Mouse (Mus musculus): ENCODE measurements around the gene Slc44a4. TPM values are rescaled to one million over a fixed set of nuclear protein-coding genes. Genes with fewer than 3 reads are reported as not detected.
"Not testable (repeated sequence)": the region's sequence is repeated elsewhere in the genome, so short reads cannot be mapped to it uniquely, and the experiment has no call there.

Slc44a4 gene
- polyA plus RNA-seq, 1 experiment from 2014 or later, result 0.42 TPM

DNA sequence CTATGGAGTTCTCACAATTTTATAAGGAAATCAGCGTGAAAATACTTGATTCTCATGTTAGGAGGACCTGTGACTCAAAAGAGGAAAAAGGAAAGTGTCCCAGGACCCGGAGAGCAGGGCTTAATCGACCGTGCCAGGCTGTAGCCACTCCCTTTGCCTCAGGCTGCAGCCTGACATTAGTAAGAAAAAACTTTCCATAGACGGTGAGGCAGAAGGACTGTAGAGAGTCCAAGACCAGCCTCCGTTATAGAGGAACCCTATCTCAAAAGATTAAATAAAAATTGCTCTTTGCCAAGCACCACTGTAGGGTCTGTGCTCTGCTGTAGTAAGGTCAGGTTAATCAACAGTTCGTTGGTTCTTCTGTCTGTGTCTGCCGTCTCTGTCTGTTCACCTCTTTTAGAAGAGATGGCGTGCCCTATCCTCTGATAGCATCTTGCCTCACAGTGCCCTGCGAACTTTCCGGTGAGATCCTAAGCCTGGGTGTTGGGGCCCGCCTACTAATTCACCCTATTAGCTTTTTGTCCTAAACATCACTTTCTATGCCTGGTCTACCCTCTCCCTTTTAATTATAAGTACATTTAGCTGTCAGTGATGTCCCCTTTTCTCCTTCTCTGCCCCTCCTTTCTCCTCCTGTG is 45.7 kb downstream of the Slc44a4 start:
- H3K9me3 ChIP-seq (ENCODE audit: low read depth, low read length), result no peaks in the 10 kb centered on the region
- peak overlapping the region; percentile 96 for H3K27ac ChIP-seq (ENCODE audit: low read depth)
- no peaks in the 10 kb centered on the region for H3K4me1 ChIP-seq (ENCODE audit: insufficient read depth)
- DNase-seq (peak; percentile 54), ATAC-seq (ENCODE audit: insufficient read depth) (peak; percentile 35; the same call in 1 of the 2 replicates)
- H3K4me2 ChIP-seq, result peak overlapping the region; percentile 79
- H3K9ac ChIP-seq, result peak overlapping the region; percentile 63
- H3K27me3 ChIP-seq (ENCODE audit: insufficient read depth, low read length), result peaks cover 7% of the 10 kb centered on the region; the same call in 1 of the 2 replicates
- no peak for TF ChIP-seq CTCF (IDR thresholded peaks at IDR 0.05; ENCODE audit: low read depth)
- 10% methylated on average over 12 of the region's 12 CpGs for WGBS
- H3K36me3 ChIP-seq (ENCODE audit: insufficient read depth), result no peaks in the 10 kb centered on the region
- peak overlapping the region; percentile 41 for H3K4me3 ChIP-seq (ENCODE audit: low read depth, low read length)

DNA sequence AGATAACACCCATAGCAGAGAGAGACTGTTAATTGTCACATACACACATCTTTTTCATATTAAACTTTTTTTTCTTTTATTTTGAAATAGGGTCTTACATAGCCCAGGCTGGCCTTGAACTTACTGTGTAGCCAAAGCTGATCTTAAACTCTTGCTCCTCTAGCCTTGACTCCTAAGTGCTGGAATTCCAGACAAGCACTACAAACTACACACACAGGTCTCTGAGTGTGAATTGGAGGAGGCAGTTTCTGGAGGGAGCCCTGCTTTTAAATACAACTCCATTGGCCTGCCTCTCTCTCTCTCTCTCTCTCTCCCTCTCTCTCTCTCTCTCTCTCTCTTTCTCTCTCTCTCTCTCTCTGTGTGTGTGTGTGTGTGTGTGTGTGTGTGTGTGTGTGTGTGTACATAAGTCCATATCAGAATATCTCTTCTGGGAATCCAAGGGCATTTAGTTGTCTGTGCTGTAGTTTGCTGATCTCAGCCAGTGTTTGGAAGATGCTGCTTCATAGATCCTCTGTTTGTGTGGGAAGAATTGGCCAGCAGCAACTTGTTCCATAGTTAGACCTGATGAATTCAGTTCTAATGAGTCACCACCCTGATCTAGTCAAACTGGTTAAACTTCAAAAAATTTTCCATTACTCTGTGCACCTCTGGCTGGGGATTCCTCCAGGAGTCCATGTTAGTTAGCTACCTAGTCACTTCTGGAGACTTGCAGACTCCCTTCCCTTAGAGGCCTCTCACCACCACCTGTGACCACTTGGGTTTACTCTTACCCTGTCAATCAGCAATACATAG is 46.6 kb downstream of the Slc44a4 start:
- Histone ChIP-seq H3K36me3 (ENCODE audit: insufficient read depth) (no peaks in the 10 kb centered on the region), H3K4me3 (ENCODE audit: low read depth, low read length) (no peak overlapping the region), H3K4me1 (ENCODE audit: insufficient read depth) (no peaks in the 10 kb centered on the region), H3K27me3 (ENCODE audit: insufficient read depth, low read length) (peaks cover 4% of the 10 kb centered on the region; the same call in 1 of the 2 replicates), H3K9me3 (ENCODE audit: low read depth, low read length) (no peaks in the 10 kb centered on the region), H3K9ac (no peak overlapping the region), H3K4me2 (no peak overlapping the region; the same call in 1 of the 2 replicates), H3K27ac (ENCODE audit: low read depth) (no peak overlapping the region)
- TF ChIP-seq CTCF (IDR thresholded peaks at IDR 0.05; ENCODE audit: low read depth), result no peak
- ATAC-seq (ENCODE audit: insufficient read depth), result no peak
- no peak for DNase-seq

- no peak overlapping the region for H3K27ac ChIP-seq (ENCODE audit: low read depth)
Observed at GRCm38 (mm10) chr17:34962125-34962524, 47.9 kb downstream of the Slc44a4 start.

GRCm38 (mm10) chr17:34962841-34963240 is 48.6 kb downstream of the Slc44a4 start:
- no peak overlapping the region for H3K4me3 ChIP-seq (ENCODE audit: low read depth, low read length)
- no peaks in the 10 kb centered on the region for H3K36me3 ChIP-seq (ENCODE audit: insufficient read depth)
- TF ChIP-seq CTCF (IDR thresholded peaks at IDR 0.05; ENCODE audit: low read depth), result no peak
- DNase-seq (no peak), ATAC-seq (ENCODE audit: insufficient read depth) (no peak)
- H3K9me3 ChIP-seq (ENCODE audit: low read depth, low read length), result no peaks in the 10 kb centered on the region
- H3K27ac ChIP-seq (ENCODE audit: low read depth), result no peak overlapping the region
- H3K4me1 ChIP-seq (ENCODE audit: insufficient read depth), result no peaks in the 10 kb centered on the region
- WGBS, result 68% methylated on average over 1 of the region's 1 CpGs
- peaks cover 4% of the 10 kb centered on the region for H3K27me3 ChIP-seq (ENCODE audit: insufficient read depth, low read length)
- no peak overlapping the region for H3K4me2 ChIP-seq
- no peak overlapping the region for H3K9ac ChIP-seq

More at GRCm38 (mm10) chr17:34962125-34962524, 47.9 kb downstream of the Slc44a4 start:
- H3K9ac ChIP-seq, result no peak overlapping the region
- no peak overlapping the region for H3K4me3 ChIP-seq (ENCODE audit: low read depth, low read length)
- H3K36me3 ChIP-seq (ENCODE audit: insufficient read depth), result no peaks in the 10 kb centered on the region
- H3K9me3 ChIP-seq (ENCODE audit: low read depth, low read length), result no peaks in the 10 kb centered on the region
- H3K27me3 ChIP-seq (ENCODE audit: insufficient read depth, low read length), result no peaks in the 10 kb centered on the region
- TF ChIP-seq CTCF (IDR thresholded peaks at IDR 0.05; ENCODE audit: low read depth), result no peak
- H3K4me2 ChIP-seq, result no peak overlapping the region
- 30% methylated on average over 3 of the region's 3 CpGs for WGBS
- DNase-seq, result no peak
- no peak for ATAC-seq (ENCODE audit: insufficient read depth)
- no peaks in the 10 kb centered on the region for H3K4me1 ChIP-seq (ENCODE audit: insufficient read depth)

- 15% methylated on average over 1 of the region's 1 CpGs for WGBS
- H3K36me3 ChIP-seq (ENCODE audit: insufficient read depth), result no peaks in the 10 kb centered on the region
- H3K4me2 ChIP-seq, result no peak overlapping the region
- no peak overlapping the region for H3K27ac ChIP-seq (ENCODE audit: low read depth)
- H3K4me1 ChIP-seq (ENCODE audit: insufficient read depth), result no peaks in the 10 kb centered on the region
- peak overlapping the region; percentile 18; the same call in 1 of the 2 replicates for H3K9ac ChIP-seq
- ATAC-seq (ENCODE audit: insufficient read depth), result no peak
- DNase-seq, result no peak
- no peak overlapping the region for H3K4me3 ChIP-seq (ENCODE audit: low read depth, low read length)
- peaks cover 22% of the 10 kb centered on the region for H3K27me3 ChIP-seq (ENCODE audit: insufficient read depth, low read length)
- H3K9me3 ChIP-seq (ENCODE audit: low read depth, low read length), result no peaks in the 10 kb centered on the region
- no peak for TF ChIP-seq CTCF (IDR thresholded peaks at IDR 0.05; ENCODE audit: low read depth)
Observed at GRCm38 (mm10) chr17:34964640-34965049, 50.4 kb downstream of the Slc44a4 start.

DNA sequence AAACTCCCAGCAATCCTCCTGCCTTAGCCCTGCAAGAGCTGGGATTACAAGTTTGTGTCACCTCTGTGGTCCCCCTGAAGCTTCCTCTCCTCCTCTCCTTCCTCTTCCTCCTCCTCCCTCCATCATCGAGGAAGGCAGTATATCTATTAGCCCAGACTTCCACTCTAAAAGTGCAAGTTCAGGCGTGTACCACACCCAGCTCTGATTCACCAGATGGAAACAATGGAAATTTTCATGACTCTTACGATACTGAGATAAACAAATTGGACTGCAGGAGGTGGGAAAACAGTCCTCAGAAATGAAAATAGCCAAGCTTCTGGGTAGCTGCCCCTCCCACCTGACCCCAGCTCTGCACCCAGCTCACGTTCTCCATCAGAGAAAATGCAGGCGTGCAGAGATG is 51.4 kb downstream of the Slc44a4 start:
- no peak for TF ChIP-seq CTCF (IDR thresholded peaks at IDR 0.05; ENCODE audit: low read depth)
- H3K27me3 ChIP-seq (ENCODE audit: insufficient read depth, low read length), result peaks cover 25% of the 10 kb centered on the region
- no peak for DNase-seq
- no peak overlapping the region for H3K4me2 ChIP-seq
- H3K9me3 ChIP-seq (ENCODE audit: low read depth, low read length), result no peaks in the 10 kb centered on the region
- H3K36me3 ChIP-seq (ENCODE audit: insufficient read depth), result no peaks in the 10 kb centered on the region
- 61% methylated on average over 5 of the region's 5 CpGs for WGBS
- no peaks in the 10 kb centered on the region for H3K4me1 ChIP-seq (ENCODE audit: insufficient read depth)
- ATAC-seq (ENCODE audit: insufficient read depth), result no peak
- no peak overlapping the region for H3K9ac ChIP-seq
- no peak overlapping the region for H3K4me3 ChIP-seq (ENCODE audit: low read depth, low read length)
- no peak overlapping the region for H3K27ac ChIP-seq (ENCODE audit: low read depth)

DNA sequence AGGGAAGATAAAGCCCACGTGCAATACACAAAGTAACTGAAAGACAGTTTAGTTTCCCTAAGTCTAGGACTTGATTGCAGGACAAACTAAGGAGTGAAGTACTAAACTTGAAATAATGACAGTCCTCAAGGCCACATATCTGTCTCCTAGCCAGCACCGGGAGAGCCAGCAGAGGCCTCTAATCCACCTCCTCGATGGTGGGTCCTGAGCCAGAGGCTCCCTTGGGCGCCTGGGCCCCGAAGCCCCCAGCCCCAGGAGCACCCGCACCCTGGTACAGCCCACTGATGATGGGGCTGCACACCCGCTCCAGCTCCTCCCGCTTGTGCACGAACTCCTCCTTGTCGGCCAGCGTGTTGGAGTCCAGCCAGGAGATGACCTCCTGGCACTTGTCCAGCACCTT is 55.6 kb downstream of the Slc44a4 start, which contains the start of gene Gm20481:
Gene Gm20481 (plus strand): TSS at position 91 of the 400 bp plus-strand sequence.
- not testable (repeated sequence) for H3K4me2 ChIP-seq; H3K9ac ChIP-seq; H3K27ac ChIP-seq (ENCODE audit: low read depth); H3K4me3 ChIP-seq (ENCODE audit: low read depth, low read length); H3K9me3 ChIP-seq (ENCODE audit: low read depth, low read length); H3K36me3 ChIP-seq (ENCODE audit: insufficient read depth); H3K4me1 ChIP-seq (ENCODE audit: insufficient read depth); DNase-seq; ATAC-seq (ENCODE audit: insufficient read depth)
- 50% methylated on average over 6 of the region's 11 CpGs for WGBS
- H3K27me3 ChIP-seq (ENCODE audit: insufficient read depth, low read length), result peaks cover 25% of the 10 kb centered on the region

GRCm38 (mm10) chr17:34970850-34971249 is 56.6 kb downstream of the Slc44a4 start:
- H3K9me3 ChIP-seq (ENCODE audit: low read depth, low read length); DNase-seq; H3K4me2 ChIP-seq; ATAC-seq (ENCODE audit: insufficient read depth); H3K4me3 ChIP-seq (ENCODE audit: low read depth, low read length); H3K9ac ChIP-seq; H3K27ac ChIP-seq (ENCODE audit: low read depth); H3K36me3 ChIP-seq (ENCODE audit: insufficient read depth); H3K4me1 ChIP-seq (ENCODE audit: insufficient read depth): not testable (repeated sequence)
- peaks cover 25% of the 10 kb centered on the region for H3K27me3 ChIP-seq (ENCODE audit: insufficient read depth, low read length)
- 33% methylated on average over 21 of the region's 37 CpGs for WGBS

GRCm38 (mm10) chr17:34971694-34972068 is 57.4 kb downstream of the Slc44a4 start:
- not testable (repeated sequence) for H3K9me3 ChIP-seq (ENCODE audit: low read depth, low read length); H3K4me1 ChIP-seq (ENCODE audit: insufficient read depth); ATAC-seq (ENCODE audit: insufficient read depth); H3K36me3 ChIP-seq (ENCODE audit: insufficient read depth); H3K9ac ChIP-seq; H3K27ac ChIP-seq (ENCODE audit: low read depth); DNase-seq
- peak overlapping the region; percentile 82 for H3K4me2 ChIP-seq
- peak overlapping the region; percentile 33; the same call in 1 of the 2 replicates for H3K4me3 ChIP-seq (ENCODE audit: low read depth, low read length)
- H3K27me3 ChIP-seq (ENCODE audit: insufficient read depth, low read length), result peaks cover 25% of the 10 kb centered on the region
- 0% methylated on average over 28 of the region's 43 CpGs for WGBS
